Mouse (Mus musculus): ENCODE measurements around the gene Clec14a.
"Not testable (repeated sequence)": the region's sequence is repeated elsewhere in the genome, so short reads cannot be mapped to it uniquely, and the experiment has no call there.

The Clec14a gene

DNA sequence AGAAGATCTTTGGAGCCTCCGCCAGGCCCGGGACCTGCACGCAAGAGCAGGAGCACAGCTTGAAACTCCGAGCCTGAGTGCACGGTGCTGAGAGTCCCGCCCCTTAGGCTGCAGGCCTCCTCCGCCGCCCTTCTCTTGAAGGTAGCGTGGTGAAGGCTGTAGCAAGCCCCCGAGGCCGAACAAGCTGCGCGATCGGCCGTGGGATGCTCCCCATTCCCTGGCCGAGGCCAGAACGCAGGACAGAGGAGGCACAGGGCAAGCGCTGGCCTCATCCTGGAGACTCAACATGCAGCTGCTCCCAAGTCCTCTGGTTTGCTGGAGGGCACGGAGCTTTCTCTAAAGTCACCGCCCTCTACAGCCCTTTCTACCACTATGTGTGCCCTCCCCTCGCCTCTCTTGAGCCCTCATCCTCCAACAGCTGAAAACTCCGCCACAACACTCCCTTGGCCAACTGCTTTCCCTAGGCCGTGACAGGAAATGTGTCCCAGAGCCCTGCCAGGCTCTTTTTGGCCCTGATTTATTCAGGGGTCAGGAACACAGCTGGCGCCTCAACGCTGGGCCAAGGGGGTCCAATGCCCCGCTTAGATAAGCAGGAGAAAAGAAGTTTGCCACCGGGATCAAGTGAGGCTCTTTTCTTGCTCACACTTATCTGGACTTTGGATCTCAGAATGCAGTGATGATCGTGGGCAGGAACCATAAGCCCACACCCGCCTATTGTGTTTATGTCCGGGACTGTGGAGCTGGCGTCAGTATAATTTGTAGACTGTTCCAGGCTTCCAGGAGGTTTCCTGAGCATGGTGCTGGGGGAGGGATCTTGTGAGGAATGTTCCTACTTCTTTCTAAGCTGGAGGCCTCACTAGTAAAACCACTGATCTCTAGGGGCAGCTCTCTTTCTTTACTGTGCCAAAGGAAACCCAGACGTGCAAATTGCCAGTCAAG, at the start of gene Clec14a:
TSS of gene Clec14a (minus strand) at position 728 of the 939 bp plus-strand sequence.
- no peak for DNase-seq

DNA sequence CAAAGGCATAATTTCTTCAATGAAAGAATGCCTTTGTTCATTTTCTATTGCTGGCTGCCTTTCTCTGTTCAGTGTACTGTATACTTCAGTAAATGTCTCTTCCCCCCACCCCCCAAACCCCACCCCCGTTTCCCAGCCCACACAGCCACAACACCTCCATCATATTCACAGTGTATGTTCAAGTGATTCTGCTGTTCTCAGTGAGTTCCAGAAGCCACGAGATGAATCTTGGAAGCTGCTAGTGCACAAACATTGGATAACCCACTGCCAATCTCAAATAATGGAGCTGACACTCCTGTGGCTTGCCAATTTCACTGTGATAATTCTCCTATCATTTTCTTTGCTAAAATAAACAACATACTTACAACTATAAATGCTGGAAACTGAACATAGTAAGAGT, 38.7 kb upstream of the Clec14a start:
- no peak for DNase-seq

DNA sequence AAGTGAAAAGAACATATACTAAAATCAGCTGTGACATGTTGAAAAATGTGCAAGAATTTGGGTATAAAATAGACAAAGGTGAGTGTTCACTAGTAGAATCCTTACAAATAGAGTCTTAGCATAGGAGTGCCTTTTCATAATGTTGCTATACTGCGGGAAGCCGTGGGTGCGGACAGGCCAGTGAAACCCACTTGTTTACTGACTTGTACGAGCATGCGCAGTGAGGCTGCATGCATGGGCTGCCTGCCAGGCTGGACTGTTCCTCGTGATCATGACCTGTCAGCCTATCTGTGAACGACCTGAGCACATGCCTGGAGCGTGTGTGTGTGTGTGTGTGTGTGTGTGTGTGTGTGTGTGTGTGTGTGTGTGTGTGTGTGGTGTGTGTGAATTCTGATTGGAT, 37.3 kb upstream of the Clec14a start:
- not testable (repeated sequence) for DNase-seq

DNA sequence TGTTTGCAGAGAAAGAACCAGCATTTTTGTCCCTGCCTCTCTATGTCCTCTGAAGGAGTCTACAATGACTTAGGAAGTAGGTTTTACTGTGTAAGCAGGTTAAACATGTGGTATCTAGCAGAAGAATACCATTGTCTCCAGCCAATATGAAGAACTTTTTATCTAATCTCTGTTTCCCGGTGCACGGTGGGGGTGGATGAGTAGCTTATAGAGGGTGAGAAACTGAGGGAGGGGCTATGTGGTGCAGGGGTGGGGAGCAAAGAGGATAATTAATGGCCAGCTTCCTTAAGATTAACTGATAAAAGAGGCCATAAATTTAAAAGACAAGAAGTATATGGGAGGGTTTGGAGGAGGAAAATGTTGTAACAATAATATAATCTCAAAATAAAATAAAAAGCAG, 36.5 kb upstream of the Clec14a start:
- DNase-seq, result no peak

DNA sequence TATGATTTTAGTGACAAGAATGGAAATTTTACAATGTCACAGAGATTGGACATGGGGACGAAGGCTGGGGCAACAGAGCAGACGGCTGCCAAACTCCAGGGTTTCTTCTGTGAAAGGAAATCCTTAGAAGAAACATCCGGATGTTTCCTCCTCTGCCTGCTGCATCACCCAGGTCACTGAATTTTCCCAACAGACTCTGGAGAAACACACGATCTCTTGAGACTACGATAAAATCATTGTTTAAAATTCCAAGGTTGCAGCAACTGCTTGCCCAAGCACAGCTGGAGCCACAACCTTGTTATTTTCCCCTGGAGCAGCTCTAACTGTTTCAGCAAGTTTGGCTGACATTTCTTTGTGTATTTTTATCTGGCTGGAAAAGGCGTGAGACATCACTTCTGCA, 27.9 kb upstream of the Clec14a start:
- no peak for DNase-seq

DNA sequence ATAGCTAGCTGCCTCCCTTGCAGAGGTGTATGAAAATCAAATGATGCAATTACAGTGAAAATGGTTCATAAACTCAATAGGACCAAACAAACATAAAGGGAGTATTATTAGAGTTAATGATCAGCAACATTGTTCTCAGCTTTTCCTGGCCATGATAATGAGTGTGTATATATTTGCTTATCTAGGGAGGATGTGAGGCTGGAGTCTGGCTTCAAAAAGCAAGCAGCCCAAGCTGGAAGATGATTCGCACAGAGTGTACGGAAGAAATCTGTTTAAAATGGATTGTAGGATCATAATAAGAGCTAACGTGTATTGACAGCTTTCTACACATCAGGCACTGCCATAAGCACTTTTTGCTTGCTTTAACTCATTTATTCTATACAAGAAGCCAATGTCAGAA, 16.8 kb upstream of the Clec14a start:
- no peak for DNase-seq

DNA sequence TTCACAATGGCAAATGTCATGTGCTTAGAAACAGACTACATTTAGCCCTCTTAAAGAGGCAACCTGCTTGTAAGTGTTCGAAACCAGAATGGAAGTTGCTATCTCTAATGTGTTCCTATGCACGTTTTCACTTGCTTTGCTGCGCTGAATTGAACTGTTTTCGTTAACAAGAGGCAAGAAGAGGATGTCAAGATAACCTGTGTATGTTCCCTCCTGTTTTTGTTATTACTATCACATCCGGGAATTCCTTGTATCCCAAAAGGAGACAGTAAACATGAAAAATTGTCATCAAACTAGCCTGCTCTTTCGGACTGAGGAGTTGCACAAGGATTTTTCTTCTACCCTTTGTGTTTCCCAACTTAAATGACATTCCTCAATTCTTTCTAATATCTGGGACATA, 1.4 kb upstream of the Clec14a start:
- no peak for DNase-seq

DNA sequence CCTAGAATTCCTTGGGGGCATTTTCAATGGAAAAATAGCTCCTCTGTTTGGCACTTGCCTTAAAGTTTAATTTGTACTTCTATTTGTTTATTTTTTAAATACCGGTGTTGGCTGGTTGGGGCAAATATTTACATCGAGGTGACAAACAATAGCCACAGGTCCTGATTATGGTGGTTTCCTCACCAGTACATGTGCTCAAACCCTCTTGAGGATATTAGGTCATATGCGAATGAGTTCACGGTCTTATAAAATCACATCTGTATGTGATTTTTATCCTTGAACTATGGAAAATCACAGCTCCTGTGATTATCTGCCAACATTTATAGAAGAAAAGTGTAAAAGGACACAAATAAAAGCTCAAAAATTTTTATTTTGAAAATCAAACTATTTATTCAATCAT, 415 bp upstream of the Clec14a start:
- no peak for DNase-seq

DNA sequence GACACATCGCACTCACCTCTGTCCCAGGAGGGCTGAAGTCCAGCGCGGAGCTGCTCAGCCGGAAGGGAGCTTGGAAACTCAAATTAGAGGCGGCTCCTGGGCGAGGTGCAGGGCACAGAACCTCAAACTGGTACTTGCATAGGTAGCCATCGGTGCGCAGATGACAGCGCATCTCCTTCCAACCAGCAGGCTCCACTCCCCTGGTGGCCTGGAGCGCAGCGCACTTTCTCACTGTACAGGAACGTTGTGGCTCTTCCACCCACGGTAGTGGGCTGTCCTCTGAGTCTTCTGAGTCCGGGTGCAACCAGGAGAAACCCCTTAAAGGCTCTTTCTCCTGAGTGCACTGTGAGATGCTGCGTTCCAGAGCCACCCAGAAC, 916 bp downstream of the Clec14a start:
- DNase-seq, result no peak

DNA sequence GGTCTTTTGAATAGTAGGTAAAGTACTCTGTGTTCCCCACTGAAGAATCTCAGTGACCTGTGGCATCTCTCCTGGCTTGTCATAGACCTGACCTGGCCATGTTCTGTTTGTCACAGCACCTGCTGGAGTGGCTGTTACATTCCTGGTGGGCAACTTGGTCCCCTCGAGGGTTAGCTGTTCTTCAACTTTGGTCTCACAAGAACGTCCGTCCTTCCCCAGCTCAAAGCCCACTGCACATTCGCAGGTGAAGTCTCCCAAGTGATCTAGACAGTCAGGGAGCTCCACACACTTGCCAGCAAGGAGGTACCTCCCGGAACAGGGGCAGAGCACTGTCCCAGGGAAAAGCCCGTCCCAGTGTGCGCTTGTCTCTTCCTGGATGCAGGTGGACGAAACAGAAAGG, 1.3 kb downstream of the Clec14a start:
- DNase-seq, result no peak

DNA sequence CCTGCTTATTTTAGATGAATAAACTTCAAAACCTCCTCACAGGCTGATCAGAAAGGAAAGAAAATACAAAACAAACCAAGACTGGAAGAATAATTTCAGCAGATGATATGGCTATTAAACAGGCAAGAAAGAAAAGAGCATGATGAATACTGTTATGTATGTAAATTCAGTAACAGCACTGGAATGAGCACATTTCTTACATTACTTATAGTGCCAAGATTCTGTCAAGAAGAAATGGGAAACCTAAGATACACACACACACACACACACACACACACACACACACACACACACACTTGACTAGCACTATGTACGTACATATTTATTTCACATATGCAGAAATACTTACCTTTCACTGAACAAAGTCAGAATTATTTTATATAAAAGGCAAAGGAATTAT, 17.2 kb downstream of the Clec14a start:
- DNase-seq, result no peak

DNA sequence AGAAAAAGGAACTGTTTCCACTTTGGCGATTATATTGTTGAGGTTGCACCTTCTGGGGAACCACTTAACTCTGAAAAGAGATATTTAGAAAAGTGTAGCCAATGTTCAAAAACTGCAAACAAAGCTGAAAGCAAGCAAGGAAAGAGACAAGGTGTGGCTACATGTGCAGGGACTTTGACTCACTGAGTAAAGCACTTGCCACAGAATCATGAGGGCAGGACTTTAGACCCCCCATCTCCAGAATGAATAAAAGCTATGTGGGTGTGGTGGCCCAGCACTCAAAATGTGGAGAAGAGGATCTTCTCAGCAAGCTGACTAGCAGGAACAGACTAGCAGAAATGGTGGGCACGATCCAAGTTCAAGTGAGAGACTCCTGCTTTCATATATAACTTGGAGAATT, 36.6 kb downstream of the Clec14a start:
- DNase-seq, result no peak

DNA sequence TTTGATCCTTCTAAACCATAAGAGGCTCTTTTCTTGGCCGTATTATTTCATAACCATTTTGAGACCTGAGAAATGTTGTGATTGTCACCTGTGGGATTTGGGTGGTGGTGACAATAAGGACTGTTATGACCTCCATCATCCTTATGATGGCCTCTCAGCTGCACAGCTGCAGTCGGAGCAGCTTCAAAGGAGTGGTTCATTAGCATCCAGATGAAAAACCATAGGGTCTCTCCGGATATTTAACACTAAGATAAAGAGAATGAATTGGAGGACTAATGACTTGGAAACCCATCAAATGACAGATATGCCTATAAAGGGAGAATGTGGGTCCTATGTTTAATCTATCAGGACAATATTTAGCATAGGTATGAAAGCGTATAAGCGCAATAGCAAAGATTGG, 43.4 kb downstream of the Clec14a start:
- DNase-seq, result no peak

DNA sequence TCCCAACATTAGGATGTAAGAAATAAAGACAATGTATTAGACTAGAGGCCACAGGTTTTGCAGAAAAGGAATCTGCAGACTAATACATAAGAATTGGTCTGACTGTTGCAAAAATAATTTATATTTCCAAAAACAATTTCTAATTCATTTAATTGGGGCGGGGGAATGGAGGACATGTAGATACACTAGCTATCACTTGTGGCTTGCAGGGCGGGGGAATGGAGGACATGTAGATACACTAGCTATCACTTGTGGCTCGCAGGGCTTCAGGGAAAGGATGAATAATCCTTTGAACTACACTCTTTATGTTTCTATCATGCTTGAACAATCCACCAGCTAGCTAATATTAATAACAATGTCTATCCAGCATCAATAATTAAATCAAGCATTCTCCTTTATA, 50.0 kb downstream of the Clec14a start:
- no peak for DNase-seq

DNA sequence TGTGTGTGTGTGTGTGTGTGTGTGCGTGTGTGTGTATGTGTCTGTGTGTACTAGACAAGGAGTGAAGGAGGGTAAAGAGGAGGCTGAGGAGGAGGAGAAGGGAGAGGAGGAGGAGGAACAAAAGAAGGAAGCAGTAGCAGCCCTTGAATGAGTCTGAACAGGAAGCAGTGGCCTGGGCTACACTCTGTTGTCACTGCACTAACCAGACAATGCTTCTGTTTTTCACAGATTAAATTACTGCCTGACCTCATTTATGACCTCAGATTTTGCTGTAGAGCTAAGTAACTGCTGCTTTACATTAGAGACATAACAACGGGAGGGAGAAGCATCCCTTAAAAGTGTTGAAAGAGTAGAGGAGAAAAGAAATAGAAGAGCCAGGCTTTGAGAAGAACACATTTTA, 52.9 kb downstream of the Clec14a start:
- DNase-seq, result no peak

Data from cerebellum, adult 11-12 months (tissue).